Mouse (Mus musculus) thymus, postnatal 0 days (tissue): ENCODE data around the gene Podxl. TPM values are rescaled to one million over a fixed set of nuclear protein-coding genes. Genes with fewer than 3 reads are reported as not detected.

ENCODE experiments used
- DNase-seq: peaks from one replicate; pipeline ENCODE4 v3.0.0-alpha.2; 2015; ENCODE audit warnings: low spot score
- polyA plus RNA-seq: library from polyadenylated mRNA; unstranded; fragments of >200 nt; fragmentation: Nextera tagmentation; extraction: Ambion mirVana; gene quantifications from 2 replicates; pipeline ENCODE4 v1.2.1, GENCODE M21; 2015

The Podxl gene
- polyA plus RNA-seq, 1 experiment from 2014 or later: 1.5 TPM

- DNase-seq: no peak
These were observed 39.1 kb downstream of the Podxl start for GRCm38 (mm10) chr6:31524647-31525046.

- DNase-seq: no peak
These were observed 39.7 kb downstream of the Podxl start for GRCm38 (mm10) chr6:31524121-31524520.

- no peak for DNase-seq
These were observed 40.1 kb downstream of the Podxl start for GRCm38 (mm10) chr6:31523657-31524056.

GRCm38 (mm10) chr6:31523039-31523438 is 40.7 kb downstream of the Podxl start:
- DNase-seq: no peak

- DNase-seq: no peak
These were observed 41.3 kb downstream of the Podxl start for GRCm38 (mm10) chr6:31522478-31522877.

GRCm38 (mm10) chr6:31521491-31522355 is 42.1 kb downstream of the Podxl start:
- DNase-seq: no peak

- no peak for DNase-seq
These were observed 43.1 kb downstream of the Podxl start for GRCm38 (mm10) chr6:31520486-31521215.

- no peak for DNase-seq
These were observed 44.7 kb downstream of the Podxl start for GRCm38 (mm10) chr6:31519001-31519471.

GRCm38 (mm10) chr6:31518338-31518698 is 45.5 kb downstream of the Podxl start:
- no peak for DNase-seq

GRCm38 (mm10) chr6:31517681-31518337 is 46.0 kb downstream of the Podxl start:
- no peak for DNase-seq

GRCm38 (mm10) chr6:31513726-31514125 is 50.1 kb downstream of the Podxl start:
- DNase-seq: no peak

GRCm38 (mm10) chr6:31502614-31503013 is 61.2 kb downstream of the Podxl start:
- DNase-seq: no peak

GRCm38 (mm10) chr6:31500691-31501090 is 63.1 kb downstream of the Podxl start:
- no peak for DNase-seq

GRCm38 (mm10) chr6:31500260-31500659 is 63.5 kb downstream of the Podxl start:
- no peak for DNase-seq

- no peak for DNase-seq
These were observed 63.9 kb downstream of the Podxl start for GRCm38 (mm10) chr6:31499836-31500235.

GRCm38 (mm10) chr6:31496227-31496626 is 67.6 kb downstream of the Podxl start:
- DNase-seq: no peak

- DNase-seq: no peak
These were observed 68.6 kb downstream of the Podxl start for GRCm38 (mm10) chr6:31495122-31495731.

GRCm38 (mm10) chr6:31489950-31490349 is 73.8 kb downstream of the Podxl start:
- DNase-seq: no peak

GRCm38 (mm10) chr6:31486601-31487000 is 77.2 kb downstream of the Podxl start:
- DNase-seq: no peak

GRCm38 (mm10) chr6:31480008-31480407 is 83.8 kb downstream of the Podxl start:
- no peak for DNase-seq

- DNase-seq: no peak
These were observed 85.6 kb downstream of the Podxl start for GRCm38 (mm10) chr6:31478221-31478620.
